Comparison of ENCODE assay signal across 9 mouse cellular contexts in the genomic region with DNA sequence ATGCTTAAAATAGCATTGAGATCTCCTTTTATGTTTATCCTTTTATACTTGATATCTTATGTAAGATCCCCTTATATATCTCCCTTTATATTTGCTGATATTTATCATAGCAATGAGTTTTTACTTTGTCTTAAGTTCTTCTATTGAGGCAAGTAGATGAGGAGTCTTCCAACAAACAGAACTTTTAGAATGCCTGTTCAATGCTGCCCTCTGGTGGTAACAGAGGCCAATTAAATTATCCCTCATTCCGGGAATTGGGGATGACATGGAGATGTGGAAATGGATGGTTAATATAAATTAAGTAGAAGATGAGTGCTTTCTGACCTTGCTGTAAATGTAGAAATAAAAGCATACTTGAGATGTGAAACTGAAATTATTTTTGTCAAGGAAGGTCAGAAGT.
DNase-seq lines count a peak whose midpoint lies in the region; ATAC-seq lines count a peak whose summit lies in the region.
"Had no signal": no experiment of that assay in that cellular context is flagged by ENCODE, and none has a peak within 500 bp of the region (broad histone marks: within the 10 kb centered on the region; RNA-seq: fewer than 3 reads in every experiment).

No protein-coding gene starts in this region.

- peaks cover 17% of the 10 kb centered on the region for H3K36me3 ChIP-seq in forebrain, embryonic 10.5 days (replicated peaks)
- H3K36me3 ChIP-seq in forebrain, embryonic 16.5 days (ENCODE audit: control insufficient read depth, insufficient read depth) = peaks cover 3% of the 10 kb centered on the region; the same call in 1 of the 2 replicates
- peaks cover 26% of the 10 kb centered on the region for H3K36me3 ChIP-seq in liver, embryonic 12.5 days
- H3K36me3 ChIP-seq: stomach, embryonic 15.5 days had no signal

- intact Hi-C loops in left cerebral cortex, postnatal 14 days (cut with DNase I) = loop anchor here (2.0 to 5.0 kb wide), 2 partner anchors 67 to 83 kb away; partner anchors contain the start of gene Fbxw11

- H3K9ac ChIP-seq in forebrain, embryonic 16.5 days (replicated peaks; ENCODE audit: low read depth, low read length) = no peak overlapping the region
- H3K9ac ChIP-seq in liver, embryonic 12.5 days = no peak overlapping the region
- H3K9ac ChIP-seq: stomach, embryonic 15.5 days had no signal

- no peak overlapping the region for H3K4me2 ChIP-seq in forebrain, embryonic 16.5 days (ENCODE audit: low read length)
- H3K4me2 ChIP-seq in liver, embryonic 12.5 days = no peak overlapping the region
- H3K4me2 ChIP-seq: stomach, embryonic 15.5 days had no signal

- WGBS in forebrain, embryonic 10.5 days = 31% methylated on average over 1 of the region's 1 CpGs
- 10% methylated on average over 1 of the region's 1 CpGs for whole genome bisulfite sequencing in forebrain, embryonic 16.5 days
- WGBS in liver, embryonic 12.5 days (ENCODE audit: insufficient replicate concordance) = 16% methylated on average over 1 of the region's 1 CpGs

- H3K27me3 ChIP-seq in forebrain, embryonic 10.5 days (ENCODE audit: poor library complexity, severe bottlenecking) = no peaks in the 10 kb centered on the region
- no peaks in the 10 kb centered on the region for H3K27me3 ChIP-seq in forebrain, embryonic 16.5 days (replicated peaks; ENCODE audit: control insufficient read depth, insufficient read depth, low read length)
- H3K27me3 ChIP-seq in liver, embryonic 12.5 days (replicated peaks) = no peaks in the 10 kb centered on the region
- H3K27me3 ChIP-seq: stomach, embryonic 15.5 days had no signal

- H3K4me1 ChIP-seq in forebrain, embryonic 10.5 days = peaks cover 19% of the 10 kb centered on the region
- peaks cover under 1% of the 10 kb centered on the region; the same call in 1 of the 2 replicates for H3K4me1 ChIP-seq in forebrain, embryonic 16.5 days (replicated peaks; ENCODE audit: control insufficient read depth, insufficient read depth, low read length)
- peaks cover 9% of the 10 kb centered on the region for H3K4me1 ChIP-seq in liver, embryonic 12.5 days
- H3K4me1 ChIP-seq: stomach, embryonic 15.5 days had no signal

- no peaks in the 10 kb centered on the region for H3K9me3 ChIP-seq in forebrain, embryonic 10.5 days
- H3K9me3 ChIP-seq in forebrain, embryonic 16.5 days (ENCODE audit: control insufficient read depth, low read length) = no peaks in the 10 kb centered on the region
- no peaks in the 10 kb centered on the region for H3K9me3 ChIP-seq in liver, embryonic 12.5 days (replicated peaks)
- H3K9me3 ChIP-seq: stomach, embryonic 15.5 days had no signal

- ATAC-seq in forebrain, embryonic 16.5 days = no peak; the same call in 1 of the 2 replicates
- no peak for ATAC-seq in liver, embryonic 12.5 days

- no peak overlapping the region for H3K27ac ChIP-seq in forebrain, embryonic 10.5 days
- no peak overlapping the region for H3K27ac ChIP-seq in forebrain, embryonic 16.5 days (ENCODE audit: low read length)
- no peak overlapping the region for H3K27ac ChIP-seq in liver, embryonic 12.5 days

- peak; percentile 19 for DNase-seq in forebrain, embryonic 10.5 days (ENCODE audit: extremely low spot score, low spot score)
- DNase-seq in liver (peak; percentile 18), MN1 (ENCODE audit: low spot score) (peak; percentile 79)
- DNase-seq in embryo, embryonic 11.5 days (ENCODE audit: low read depth, low spot score) = peak; percentile 43
- DNase-seq in left cerebral cortex, postnatal 14 days (ENCODE audit: low spot score in 2 of 2) = peak; percentile 65 to 78
- DNase-seq in ovary, postnatal 36 days (ENCODE audit: low spot score) = no peak

- H3K4me3 ChIP-seq in forebrain, embryonic 10.5 days = no peak overlapping the region
- no peak overlapping the region for H3K4me3 ChIP-seq in forebrain, embryonic 16.5 days (replicated peaks; ENCODE audit: low read length)
- no peak overlapping the region for H3K4me3 ChIP-seq in liver, embryonic 12.5 days
- H3K4me3 ChIP-seq: stomach, embryonic 15.5 days had no signal
